Mouse (Mus musculus) CH12.LX (cell line): Measurements from ENCODE around the gene St6gal1. TPM values are rescaled to one million over a fixed set of nuclear protein-coding genes. Genes with fewer than 3 reads are reported as not detected.

Experiments
- DNase-seq: peaks from one replicate; pipeline ENCODE4 v3.0.0-alpha.2; 2013; ENCODE audit errors: extremely low read depth
- H3K27ac ChIP-seq: 2 replicates; pipeline ENCODE4 v1.5.1; 2012; ENCODE audit warnings: low read depth, mild to moderate bottlenecking, control low read depth, moderate library complexity; ENCODE audit not compliant: insufficient read depth
- H3K27me3 ChIP-seq: replicated peaks from 2 replicates; pipeline ENCODE3; 2012; ENCODE audit warnings: inconsistent platforms
- H3K36me3 ChIP-seq, 2 experiments: replicated peaks in 1 of 2; 2 replicates each; pipeline versions ENCODE3 to v1.6.1; 2012; ENCODE audit warnings: inconsistent platforms in 1 of 2, low read length in 1 of 2, mild to moderate bottlenecking in 1 of 2, mixed read lengths in 1 of 2, moderate library complexity in 1 of 2; ENCODE audit not compliant: control insufficient read depth in 1 of 2, insufficient read depth in 1 of 2
- H3K4me1 ChIP-seq, 2 experiments: 2 replicates each; pipeline ENCODE4 v1.6.1; 2012; ENCODE audit warnings: inconsistent platforms in 1 of 2, moderate library complexity in 1 of 2; ENCODE audit not compliant: insufficient read depth in 2 of 2, control insufficient read depth in 1 of 2
- H3K4me2 ChIP-seq: 2 replicates; pipeline ENCODE4 v1.6.1; 2012; ENCODE audit warnings: low read depth, mild to moderate bottlenecking, control low read depth; ENCODE audit not compliant: poor library complexity, insufficient read depth, severe bottlenecking
- H3K4me3 ChIP-seq, 3 experiments: fragments of 150-350 bp in 1 of 3; sonication (generic) in 1 of 3; replicated peaks in 1 of 3; 2 replicates each; pipeline versions ENCODE3 to v1.5.1; 2011 to 2012; ENCODE audit warnings: low read depth in 2 of 3, low read length in 2 of 3, mild to moderate bottlenecking in 2 of 3, moderate library complexity in 2 of 3, control low read depth in 1 of 3, improper control_type of control experiment in 1 of 3, inconsistent platforms in 1 of 3, mixed read lengths in 1 of 3; ENCODE audit not compliant: poor library complexity in 1 of 3
- H3K79me2 ChIP-seq: replicated peaks from 2 replicates; pipeline ENCODE4 v1.6.1; 2012; ENCODE audit warnings: mild to moderate bottlenecking, moderate library complexity; ENCODE audit not compliant: control insufficient read depth, poor library complexity, insufficient read depth, severe bottlenecking; ENCODE audit errors: extremely low read depth
- H3K9ac ChIP-seq: 2 replicates; pipeline ENCODE4 v1.6.1; 2012; ENCODE audit warnings: low read depth, mild to moderate bottlenecking, control low read depth, moderate library complexity; ENCODE audit not compliant: insufficient read depth
- H3K9me3 ChIP-seq: replicated peaks from 2 replicates; pipeline ENCODE3; 2012; ENCODE audit warnings: low read length, inconsistent platforms, mixed read lengths
- BHLHE40 ChIP-seq: IDR thresholded peaks from 2 replicates; pipeline ENCODE4 v1.6.1; 2011; ENCODE audit warnings: mild to moderate bottlenecking, low read depth, low read length, improper control_type of control experiment
- CHD1 ChIP-seq: IDR thresholded peaks from 2 replicates; pipeline ENCODE4 v1.6.1; 2012; ENCODE audit warnings: low read depth, low read length, improper control_type of control experiment, inconsistent platforms
- CTCF ChIP-seq, 2 experiments: IDR thresholded peaks in 1 of 2; conservative IDR thresholded peaks in 1 of 2; 2 replicates each; pipeline ENCODE4 v1.5.1; 2011 to 2012; ENCODE audit warnings: low read depth in 2 of 2, low read length in 2 of 2, improper control_type of control experiment in 1 of 2, inconsistent platforms in 1 of 2, mild to moderate bottlenecking in 1 of 2, moderate library complexity in 1 of 2
- ELF1 ChIP-seq: IDR thresholded peaks from 2 replicates; pipeline ENCODE4 v1.6.1; 2014; ENCODE audit warnings: low read depth, mild to moderate bottlenecking, inconsistent platforms, low read length, improper control_type of control experiment
- EP300 ChIP-seq: IDR thresholded peaks from 2 replicates; pipeline ENCODE4 v1.6.1; 2011; ENCODE audit warnings: low read length, improper control_type of control experiment
- GABPA ChIP-seq: IDR thresholded peaks from 2 replicates; pipeline ENCODE4 v1.6.1; 2012; ENCODE audit warnings: low read depth, low read length, improper control_type of control experiment, inconsistent platforms; ENCODE audit not compliant: insufficient replicate concordance
- IRF4 ChIP-seq: IDR thresholded peaks from 2 replicates; pipeline ENCODE4 v1.6.1; 2014; ENCODE audit warnings: low read depth, mild to moderate bottlenecking, inconsistent platforms, low read length, improper control_type of control experiment
- JUN ChIP-seq: IDR thresholded peaks from 2 replicates; pipeline ENCODE4 v1.6.1; 2011; ENCODE audit warnings: low read depth, mild to moderate bottlenecking, low read length, improper control_type of control experiment, moderate library complexity; ENCODE audit not compliant: insufficient read depth
- KAT2A ChIP-seq: IDR thresholded peaks from 2 replicates; pipeline ENCODE4 v1.6.1; 2012; ENCODE audit warnings: low read length, improper control_type of control experiment, inconsistent platforms; ENCODE audit not compliant: insufficient replicate concordance
- MAFK ChIP-seq: IDR thresholded peaks from 2 replicates; pipeline ENCODE4 v1.6.1; 2011; ENCODE audit warnings: low read length, improper control_type of control experiment; ENCODE audit not compliant: insufficient replicate concordance
- MXI1 ChIP-seq: IDR thresholded peaks from 2 replicates; pipeline ENCODE4 v1.6.1; 2011; ENCODE audit warnings: mild to moderate bottlenecking, low read depth, low read length, improper control_type of control experiment
- NELFE ChIP-seq: IDR thresholded peaks from 2 replicates; pipeline ENCODE4 v1.6.1; 2011; ENCODE audit warnings: low read depth, low read length, improper control_type of control experiment
- NRF1 ChIP-seq: IDR thresholded peaks from 2 replicates; pipeline ENCODE4 v1.6.1; 2014; ENCODE audit warnings: low read depth, mild to moderate bottlenecking, inconsistent platforms, low read length, improper control_type of control experiment, moderate library complexity
- PAX5 ChIP-seq: IDR thresholded peaks from 2 replicates; pipeline ENCODE4 v1.6.1; 2012; ENCODE audit warnings: low read length, inconsistent platforms, mixed read lengths
- POLR2A ChIP-seq: IDR thresholded peaks from 2 replicates; pipeline ENCODE4 v1.6.1; 2011; ENCODE audit warnings: low read depth, mild to moderate bottlenecking, improper control_type of control experiment, low read length
- SIN3A ChIP-seq: IDR thresholded peaks from 2 replicates; pipeline ENCODE4 v1.6.1; 2012; ENCODE audit warnings: low read length, improper control_type of control experiment, inconsistent platforms
- SMC3 ChIP-seq: IDR thresholded peaks from 2 replicates; pipeline ENCODE4 v1.6.1; 2011; ENCODE audit warnings: low read depth, low read length, improper control_type of control experiment
- UBTF ChIP-seq: IDR thresholded peaks from 2 replicates; pipeline ENCODE4 v1.6.1; 2012; ENCODE audit warnings: low read depth, mild to moderate bottlenecking, inconsistent platforms, low read length, improper control_type of control experiment, moderate library complexity
- USF1 ChIP-seq: IDR thresholded peaks from 2 replicates; pipeline ENCODE4 v1.6.1; 2014; ENCODE audit warnings: low read depth, mild to moderate bottlenecking, inconsistent platforms, low read length, improper control_type of control experiment
- dilution Hi-C: fragments of 300-500 bp; cut with MboI; formaldehyde crosslinking; loops from 2 replicates; pipeline ENCODE4 v1.14.3; 2020; ENCODE audit warnings: low sequenced_read_pairs; ENCODE audit not compliant: extremely low pct_unique_long_range_greater_than_20kb, extremely low pct_ligation_motif_present
- in situ Hi-C: fragments of 300-500 bp; cut with MboI; formaldehyde crosslinking; loops from 3 replicates; pipeline ENCODE4 v1.14.3; 2019; ENCODE audit warnings: low sequenced_read_pairs, low pct_ligation_motif_present, low pct_unique_long_range_greater_than_20kb, mixed read lengths
- polyA plus RNA-seq: library from polyadenylated mRNA; unstranded; fragments of >175 nt; gene quantifications from 2 replicates; pipeline ENCODE4 v1.2.1, GENCODE M21; 2012; ENCODE audit warnings: low read depth; ENCODE audit not compliant: insufficient read length
- total RNA-seq, 2 experiments: library from RNA; depleted of rRNA; stranded (reverse); fragments of 300-350 nt in 1 of 2; fragments of >200 nt in 1 of 2; gene quantifications; 2 replicates each; pipeline ENCODE4 v1.2.3; 2012 to 2014

St6gal1 gene
- total and polyA plus RNA-seq, 3 experiments = 64.5 to 168 (median 67.8) TPM

- Histone ChIP-seq H3K9ac (no peak overlapping the region), H3K4me1 (no peaks in the 10 kb centered on the region), H3K36me3 (no peaks in the 10 kb centered on the region), H3K9me3 (peaks cover 7% of the 10 kb centered on the region), H3K79me2 (no peaks in the 10 kb centered on the region), H3K27ac (no peak overlapping the region), H3K4me3 (no peak overlapping the region), H3K27me3 (no peaks in the 10 kb centered on the region), H3K4me2 (no peak overlapping the region)
- dilution Hi-C loops = no loop called here
- in situ Hi-C loops = no loop called here
- DNase-seq = no peak
- TF ChIP-seq EP300 (no peak), SIN3A (no peak), PAX5 (no peak), BHLHE40 (no peak), USF1 (no peak), NELFE (no peak), KAT2A (no peak), CTCF (conservative IDR thresholded peaks at IDR 0.05 in 1 of 2, IDR thresholded peaks at IDR 0.05 in 1 of 2; ENCODE audit: low read depth in 2 of 2, low read length in 2 of 2) (no peak), GABPA (no peak), JUN (no peak), UBTF (no peak), MAFK (no peak), SMC3 (no peak), IRF4 (no peak)
Observed at GRCm38 (mm10) chr16:23174855-23175254, 49.7 kb upstream of the St6gal1 start.

- in situ Hi-C loops = no loop called here
Observed at GRCm38 (mm10) chr16:23175956-23176355, 48.6 kb upstream of the St6gal1 start.

GRCm38 (mm10) chr16:23177856-23178255 is 46.7 kb upstream of the St6gal1 start:
- H3K9ac ChIP-seq = no peak overlapping the region
- TF ChIP-seq KAT2A = no peak
- TF ChIP-seq CHD1 = no peak
- no peak for TF ChIP-seq MXI1
- no peak for TF ChIP-seq POLR2A
- TF ChIP-seq USF1 = no peak
- TF ChIP-seq ELF1 = no peak
- in situ Hi-C loops (no loop called here), dilution Hi-C loops (no loop called here)
- H3K4me3 ChIP-seq = no peak overlapping the region
- no peaks in the 10 kb centered on the region for H3K36me3 ChIP-seq
- peaks cover under 1% of the 10 kb centered on the region for H3K9me3 ChIP-seq
- H3K27ac ChIP-seq = no peak overlapping the region
- DNase-seq = no peak
- H3K27me3 ChIP-seq = no peaks in the 10 kb centered on the region
- H3K79me2 ChIP-seq = no peaks in the 10 kb centered on the region
- H3K4me1 ChIP-seq = peaks cover 0 to 16% of the 10 kb centered on the region in 2 experiments; a peak in 2 of 4 replicates
- no peak overlapping the region for H3K4me2 ChIP-seq

More at GRCm38 (mm10) chr16:23175956-23176355, 48.6 kb upstream of the St6gal1 start:
- H3K9ac ChIP-seq = no peak overlapping the region
- no peak overlapping the region for H3K4me2 ChIP-seq
- H3K4me1 ChIP-seq = no peaks in the 10 kb centered on the region
- H3K4me3 ChIP-seq = no peak overlapping the region
- no peaks in the 10 kb centered on the region for H3K79me2 ChIP-seq
- H3K27me3 ChIP-seq = no peaks in the 10 kb centered on the region
- H3K9me3 ChIP-seq = peaks cover 7% of the 10 kb centered on the region
- TF ChIP-seq JUN = no peak
- no peak for TF ChIP-seq UBTF
- no peak for TF ChIP-seq NELFE
- TF ChIP-seq NRF1 = no peak
- no peak for TF ChIP-seq ELF1
- no peaks in the 10 kb centered on the region for H3K36me3 ChIP-seq
- dilution Hi-C loops = no loop called here
- no peak overlapping the region for H3K27ac ChIP-seq
- DNase-seq = no peak
